Comparison of ENCODE assay signal across 26 mouse cellular contexts in the genomic region with DNA sequence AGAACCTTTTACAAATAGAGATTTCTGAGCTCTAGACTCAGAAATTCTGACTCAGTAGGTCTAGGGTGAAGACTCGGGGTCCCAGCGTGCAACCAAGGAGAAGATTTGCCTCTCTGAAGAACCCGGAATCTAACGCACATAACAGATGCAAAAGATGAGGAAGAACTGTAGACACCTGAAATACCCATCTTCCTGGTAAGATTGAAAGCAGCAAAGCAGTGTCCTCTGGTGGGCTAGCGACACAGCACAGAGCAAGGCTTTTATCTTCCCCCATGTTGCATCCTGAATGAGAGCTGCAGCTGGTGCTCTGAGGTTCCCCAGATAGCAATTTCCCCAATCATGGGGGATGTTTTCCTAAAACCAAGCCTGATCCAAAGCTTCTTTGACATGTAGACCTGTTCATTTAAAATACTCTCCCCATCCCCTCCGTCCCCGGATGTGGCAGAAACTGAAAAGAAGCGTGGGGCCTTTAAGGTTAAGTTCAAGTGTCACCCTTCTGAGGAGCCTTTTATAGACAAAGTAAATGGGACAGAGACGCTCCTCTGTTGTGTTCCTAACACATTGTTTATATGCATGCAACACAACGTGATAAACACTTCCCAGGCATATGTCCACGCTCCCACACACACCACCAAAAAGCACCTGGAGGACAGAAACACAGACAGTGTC. TPM values are rescaled to one million over a fixed set of nuclear protein-coding genes. Genes with fewer than 3 reads are reported as not detected.
DNase-seq lines count a peak whose midpoint lies in the region; ATAC-seq and TF ChIP-seq lines count a peak whose summit lies in the region.
"Had no signal": no experiment of that assay in that cellular context is flagged by ENCODE, and none has a peak within 500 bp of the region (broad histone marks: within the 10 kb centered on the region; RNA-seq: fewer than 3 reads in every experiment).

No protein-coding gene starts in this region.

- H3K9me3 ChIP-seq in hindbrain, embryonic 10.5 days: no peaks in the 10 kb centered on the region
- H3K9me3 ChIP-seq in hindbrain, embryonic 16.5 days (ENCODE audit: control insufficient read depth, low read length): no peaks in the 10 kb centered on the region
- no peaks in the 10 kb centered on the region for H3K9me3 ChIP-seq in CH12.LX (replicated peaks; ENCODE audit: low read length)
- H3K9me3 ChIP-seq: embryonic facial prominence, embryonic 15.5 days had no signal

- no peak for TF ChIP-seq EP300 in CH12.LX (IDR thresholded peaks at IDR 0.05; ENCODE audit: low read length)

- H3K79me2 ChIP-seq in CH12.LX (replicated peaks; ENCODE audit: control insufficient read depth, extremely low read depth, insufficient read depth, poor library complexity, severe bottlenecking): no peaks in the 10 kb centered on the region

- no peak overlapping the region for H3K4me3 ChIP-seq in hindbrain, embryonic 10.5 days
- H3K4me3 ChIP-seq in hindbrain, embryonic 16.5 days (ENCODE audit: low read length): no peak overlapping the region
- no peak overlapping the region for H3K4me3 ChIP-seq in CH12.LX (replicated peaks in 1 of 3; ENCODE audit: low read depth in 2 of 3, low read length in 2 of 3, poor library complexity in 1 of 3)
- H3K4me3 ChIP-seq: embryonic facial prominence, embryonic 15.5 days; erythroblast, embryonic 14.5 days had no signal

- peaks cover 9% of the 10 kb centered on the region for H3K4me1 ChIP-seq in hindbrain, embryonic 10.5 days (replicated peaks)
- H3K4me1 ChIP-seq in hindbrain, embryonic 16.5 days (ENCODE audit: control insufficient read depth, insufficient read depth, low read depth, low read length): no peaks in the 10 kb centered on the region
- peaks cover 0 to 4% of the 10 kb centered on the region in 2 experiments; a peak in 1 of 4 replicates for H3K4me1 ChIP-seq in CH12.LX (ENCODE audit: control insufficient read depth in 1 of 2, insufficient read depth in 2 of 2)
- H3K4me1 ChIP-seq: embryonic facial prominence, embryonic 15.5 days had no signal

- TF ChIP-seq POLR2A in CH12.LX (IDR thresholded peaks at IDR 0.05; ENCODE audit: low read depth, low read length): no peak

- in situ Hi-C loops in CH12.LX (cut with MboI; ENCODE audit: low pct_ligation_motif_present, low pct_unique_long_range_greater_than_20kb, low sequenced_read_pairs): no loop called here

- H3K36me3 ChIP-seq in hindbrain, embryonic 10.5 days: no peaks in the 10 kb centered on the region
- H3K36me3 ChIP-seq in hindbrain, embryonic 16.5 days (ENCODE audit: control insufficient read depth, insufficient read depth, low read length): no peaks in the 10 kb centered on the region
- no peaks in the 10 kb centered on the region for H3K36me3 ChIP-seq in CH12.LX (replicated peaks in 1 of 2; ENCODE audit: control insufficient read depth in 1 of 2, insufficient read depth in 1 of 2, low read length in 1 of 2)
- H3K36me3 ChIP-seq: embryonic facial prominence, embryonic 15.5 days had no signal

- H3K27ac ChIP-seq in hindbrain, embryonic 10.5 days: peak overlapping the region; percentile 69
- no peak overlapping the region for H3K27ac ChIP-seq in hindbrain, embryonic 16.5 days (ENCODE audit: low read depth, low read length)
- H3K27ac ChIP-seq in CH12.LX (ENCODE audit: insufficient read depth, low read depth): no peak overlapping the region
- H3K27ac ChIP-seq: embryonic facial prominence, embryonic 15.5 days; hindbrain, embryonic 14.5 days had no signal

- 80% methylated on average over 11 of the region's 11 CpGs for WGBS in hindbrain, embryonic 10.5 days
- 84% methylated on average over 11 of the region's 11 CpGs for WGBS in hindbrain, embryonic 16.5 days

- H3K27me3 ChIP-seq in hindbrain, embryonic 10.5 days (ENCODE audit: insufficient read depth, poor library complexity, severe bottlenecking): no peaks in the 10 kb centered on the region
- no peaks in the 10 kb centered on the region for H3K27me3 ChIP-seq in hindbrain, embryonic 16.5 days (replicated peaks; ENCODE audit: control insufficient read depth, insufficient read depth, low read length)
- H3K27me3 ChIP-seq in CH12.LX (replicated peaks): no peaks in the 10 kb centered on the region
- H3K27me3 ChIP-seq: embryonic facial prominence, embryonic 15.5 days had no signal

- no peak overlapping the region for H3K4me2 ChIP-seq in hindbrain, embryonic 16.5 days (ENCODE audit: low read length)
- no peak overlapping the region for H3K4me2 ChIP-seq in CH12.LX (ENCODE audit: insufficient read depth, low read depth, poor library complexity, severe bottlenecking)
- H3K4me2 ChIP-seq: embryonic facial prominence, embryonic 15.5 days; hindbrain, embryonic 14.5 days had no signal

- peak; percentile 11 for TF ChIP-seq RAD21 in CH12.LX (IDR thresholded peaks at IDR 0.05; ENCODE audit: low read depth, low read length)

- peak in 1 of 2 experiments; percentile 20; a peak in 2 of 4 replicates for TF ChIP-seq CTCF in CH12.LX (conservative IDR thresholded peaks at IDR 0.05 in 1 of 2, IDR thresholded peaks at IDR 0.05 in 1 of 2; ENCODE audit: low read depth in 2 of 2, low read length in 2 of 2)

- no peak for ATAC-seq in hindbrain, embryonic 16.5 days
- no peak for ATAC-seq in cerebellum, adult (ENCODE audit: insufficient number of reproducible peaks, low FRiP score, low TSS enrichment)
- ATAC-seq: forebrain, embryonic 16.5 days had no signal

- dilution Hi-C loops in CH12.LX (cut with MboI; ENCODE audit: extremely low pct_ligation_motif_present, extremely low pct_unique_long_range_greater_than_20kb, low sequenced_read_pairs): no loop called here

- H3K9ac ChIP-seq in hindbrain, embryonic 16.5 days (ENCODE audit: low read depth, low read length): no peak overlapping the region
- no peak overlapping the region for H3K9ac ChIP-seq in CH12.LX (ENCODE audit: insufficient read depth, low read depth)
- H3K9ac ChIP-seq: embryonic facial prominence, embryonic 15.5 days; hindbrain, embryonic 14.5 days had no signal

- no peak for DNase-seq in hindbrain, embryonic 10.5 days (ENCODE audit: low spot score)
- DNase-seq in CD4-positive, CD25-positive, alpha-beta regulatory T cell, adult 2 months (ENCODE audit: low read depth, low spot score): peak; percentile 32
- DNase-seq in CH12.LX (ENCODE audit: extremely low read depth): no peak
- DNase-seq in induced T-regulatory cell, adult 2 months (ENCODE audit: low read depth): peak; percentile 44
- no peak for DNase-seq in layer of hippocampus, postnatal 36 days
- DNase-seq: adrenal gland, adult 8-10 months; adrenal gland, postnatal 36 days; cerebellum, adult 11-12 months; cerebellum, adult 9-11 months; cerebellum, postnatal 36 days; gastrocnemius, postnatal 10 days; heart, postnatal 10 days; kidney, adult 11 months had no signal

TF ChIP-seq in CH12.LX, 34 proteins besides CTCF, POLR2A, EP300 and RAD21:
- TF ChIP-seq ZC3H11A (IDR thresholded peaks at IDR 0.05; ENCODE audit: low read depth, low read length): no peak
- TF ChIP-seq NRF1 (IDR thresholded peaks at IDR 0.05; ENCODE audit: low read depth, low read length): no peak

RNA-seq across cellular contexts. Expression of a gene that starts 3.7 kb away (rescaled TPM):
- polyA plus RNA-seq in hindbrain, embryonic 10.5 days (2016; fragmentation: Nextera tagmentation; extraction: Ambion mirVana): not detected in 2 replicates
- 0.05 TPM in 1 of 2 replicates, not detected in the other for polyA plus RNA-seq in hindbrain, embryonic 16.5 days (2015; fragmentation: Nextera tagmentation; extraction: Ambion mirVana)
- not detected in 2 replicates for total RNA-seq in CH12.LX (2012; rRNA removed)
- not detected in 2 replicates for total RNA-seq in CH12.LX (2014; rRNA removed)
- not detected in 2 replicates for polyA plus RNA-seq in CH12.LX (2012; ENCODE audit: insufficient read length, low read depth)
- not detected for total RNA-seq in layer of hippocampus, postnatal 36 days (2021)
- total RNA-seq: adrenal gland, adult 8-10 months; ES-E14; gastrocnemius, postnatal 10 days; heart, adult 8-10 months; heart, postnatal 10 days; hematopoietic stem cell, adult 5-6 weeks had no signal
- polyA plus RNA-seq: erythroblast, embryonic 14.5 days; forebrain, embryonic 11.5 days; forebrain, embryonic 16.5 days; heart, embryonic 14.5 days; intestine, embryonic 14.5 days; kidney, embryonic 14.5 days had no signal

Comparison
In these comparisons a context has a peak if more than half of its experiments do, and no peak if none do; other contexts are left out.
1. DNase-seq: peak in CD4-positive, CD25-positive, alpha-beta regulatory T cell, adult 2 months (single experiment) and induced T-regulatory cell, adult 2 months (single experiment); none in hindbrain, embryonic 10.5 days (single experiment), CH12.LX (single experiment) and layer of hippocampus, postnatal 36 days (0 of 2).